Mouse (Mus musculus) lung, postnatal 36 days (tissue): ENCODE measurements at regions not wholly inside any gene's neighbourhood (a gene's known extent, or its start where the extent isn't known, plus 50 kb on each side); places are given as distances from the start of the nearest gene placed in this dataset.

Experiments used
- DNase-seq: peaks from one replicate; pipeline ENCODE4 v3.0.0; 2022; ENCODE audit warnings: mixed read lengths

DNA sequence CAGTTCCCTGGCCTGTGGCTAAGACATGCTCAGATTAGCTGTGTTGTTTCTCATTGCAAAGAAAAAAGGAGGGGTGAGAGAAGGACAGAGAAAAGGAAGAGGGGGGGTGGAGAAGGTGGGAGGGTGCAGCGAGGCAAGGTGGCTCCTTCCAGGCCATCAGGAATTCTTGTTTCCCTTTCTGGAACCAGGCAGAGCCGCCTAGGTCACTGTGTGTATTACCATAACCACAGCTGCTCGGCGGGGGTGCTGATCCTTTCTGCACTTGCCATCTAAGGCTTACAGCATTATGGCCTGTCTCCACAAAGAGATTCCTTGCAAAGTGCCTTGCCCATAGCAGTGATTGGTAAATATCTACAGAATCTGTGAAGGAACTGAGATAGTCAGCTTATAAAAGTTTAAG lies 493.1 kb upstream of the Cdh4 start:
- DNase-seq, result no peak

DNA sequence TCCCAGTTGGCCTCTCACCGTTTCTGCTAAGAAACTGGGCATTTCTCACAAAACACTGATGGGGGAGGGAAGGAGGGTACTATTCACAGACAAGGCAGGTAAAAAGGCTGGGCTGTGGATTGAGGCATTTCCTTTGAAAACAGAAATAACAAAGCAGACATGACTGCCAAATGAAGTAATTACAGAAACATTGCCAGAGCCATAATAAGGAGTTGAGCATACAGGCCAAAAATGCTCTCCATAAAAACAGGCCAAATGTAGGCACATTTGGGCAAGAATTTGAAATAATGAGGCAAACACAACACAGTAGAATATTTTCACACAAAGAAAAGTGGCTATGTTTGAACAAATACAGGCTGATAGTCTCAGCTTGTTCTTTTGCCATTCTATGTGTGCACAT lies 491.9 kb upstream of the Cdh4 start:
- no peak for DNase-seq

DNA sequence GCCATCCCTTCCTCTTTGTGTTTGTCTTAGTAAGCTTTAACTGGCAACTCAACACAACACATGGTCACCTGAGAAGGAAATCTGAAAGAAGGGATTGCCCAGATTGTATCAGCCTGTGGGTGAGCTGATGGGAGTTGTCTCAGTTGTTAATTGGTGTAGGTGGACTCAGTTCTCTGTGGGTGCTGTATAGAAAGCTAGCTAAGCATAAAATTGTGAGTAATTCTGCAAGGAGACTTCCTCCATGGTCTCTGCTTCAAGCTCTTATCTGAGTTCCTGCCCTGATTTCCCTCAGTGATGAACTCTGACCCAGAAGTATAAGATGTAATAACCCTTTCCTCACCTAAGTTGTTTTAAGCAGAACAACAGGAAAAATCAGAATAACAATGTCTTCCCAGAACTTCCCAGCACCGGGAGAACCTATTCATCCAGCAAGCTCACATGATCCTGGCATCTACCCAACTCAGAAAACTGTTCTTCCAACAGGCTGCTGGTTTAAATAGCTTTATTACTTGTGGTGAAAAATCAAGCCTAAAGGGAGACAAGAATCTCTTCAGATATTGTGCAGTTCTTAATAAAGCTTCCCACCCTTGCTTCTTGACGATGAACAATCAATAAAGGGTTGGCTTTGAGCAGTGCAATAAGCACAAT lies 487.7 kb upstream of the Cdh4 start:
- DNase-seq, result no peak

DNA sequence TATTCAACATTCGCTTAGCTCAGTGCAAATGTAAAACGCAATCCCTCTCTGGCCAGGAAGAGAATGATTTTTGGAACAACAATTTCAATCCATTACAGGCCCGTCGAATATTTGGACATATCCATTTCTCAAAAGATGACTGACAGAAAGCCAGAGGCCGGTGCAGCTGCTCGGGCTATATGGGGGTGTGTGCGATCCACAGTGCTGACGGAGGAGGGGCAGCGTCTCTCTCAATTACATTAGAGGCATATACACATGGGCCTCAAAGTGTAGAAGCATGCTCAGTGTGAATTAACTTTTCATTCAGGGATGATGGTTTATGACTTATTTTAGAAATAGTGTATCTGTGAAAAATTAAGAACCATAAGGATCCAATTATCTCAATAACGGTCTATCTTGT lies 483.4 kb upstream of the Cdh4 start:
- DNase-seq, result no peak

DNA sequence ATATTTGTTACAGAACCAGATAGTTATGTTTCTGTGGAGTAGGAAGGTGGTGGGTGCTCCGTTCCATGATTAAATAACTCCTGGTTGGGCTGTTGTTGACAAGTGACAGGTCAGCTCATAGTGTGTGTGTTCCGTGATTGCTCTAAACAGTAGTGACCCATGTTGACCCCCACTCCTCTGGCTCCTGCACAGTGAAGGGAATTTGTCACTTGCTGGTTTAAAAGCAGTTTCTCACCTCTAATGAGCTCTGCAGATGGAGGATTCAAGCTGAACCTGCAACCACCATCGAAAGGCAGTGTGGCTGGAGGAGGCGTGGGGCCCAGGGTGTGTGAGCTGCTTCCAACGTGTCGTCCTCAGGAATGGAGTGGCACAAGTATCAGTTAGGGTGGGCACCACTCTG lies 482.6 kb upstream of the Cdh4 start:
- no peak for DNase-seq

DNA sequence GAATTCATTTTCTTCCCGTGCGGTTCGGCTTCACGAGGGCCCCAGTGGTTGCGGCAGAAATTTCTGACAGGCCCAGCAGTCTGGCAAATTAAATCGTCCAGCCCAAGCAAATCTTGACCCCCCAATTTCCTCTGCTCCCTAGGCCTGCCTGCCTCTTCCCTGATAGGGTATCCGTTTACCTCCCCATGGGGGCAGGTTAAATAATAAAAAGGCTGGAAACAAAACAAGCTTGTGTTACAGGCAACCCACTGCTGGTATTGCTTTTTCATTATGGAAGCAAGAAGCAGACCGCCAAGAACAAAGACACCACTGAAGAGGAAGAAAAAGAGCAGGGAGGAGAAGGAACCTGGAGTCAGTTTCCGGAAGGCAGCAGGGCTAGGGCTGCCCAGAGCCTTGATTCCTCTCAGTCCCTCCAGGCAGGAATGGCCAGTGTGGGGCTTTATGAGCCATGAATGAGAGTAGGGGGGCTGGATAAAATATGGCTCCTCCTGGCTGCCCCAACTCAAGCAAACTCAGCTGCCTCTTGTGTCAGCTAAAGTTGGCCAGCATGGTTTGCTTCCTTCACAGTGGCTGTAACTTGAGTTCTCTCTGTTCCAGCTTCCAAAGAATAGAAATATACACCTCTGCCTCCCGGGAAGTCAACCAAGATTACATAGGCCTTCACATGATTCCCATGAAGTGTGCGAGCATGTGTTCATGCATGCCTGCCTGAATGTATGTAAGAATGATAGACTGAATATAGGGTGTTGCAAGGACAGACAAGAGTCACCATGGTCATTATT lies 474.5 kb upstream of the Cdh4 start:
- no peak for DNase-seq

DNA sequence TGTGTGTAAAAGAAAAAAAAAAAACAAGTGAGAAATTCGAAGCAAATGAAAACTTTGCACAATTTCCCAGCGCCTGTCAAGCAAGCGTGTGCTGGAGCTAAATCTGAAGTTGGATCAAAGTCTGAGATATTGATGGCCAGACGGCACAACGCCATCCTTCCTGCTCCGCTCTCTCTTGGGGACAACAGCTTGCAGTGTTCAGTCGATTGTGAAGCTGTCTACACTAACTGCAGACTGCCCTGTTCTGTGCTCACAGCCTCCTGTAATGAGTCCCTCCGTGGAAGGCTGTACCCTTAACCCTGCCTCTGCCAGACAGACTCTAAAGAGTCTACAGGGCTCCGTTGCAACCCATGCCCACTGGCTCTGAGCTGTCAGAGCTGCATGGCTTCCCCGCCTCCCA lies 472.5 kb upstream of the Cdh4 start:
- no peak for DNase-seq

DNA sequence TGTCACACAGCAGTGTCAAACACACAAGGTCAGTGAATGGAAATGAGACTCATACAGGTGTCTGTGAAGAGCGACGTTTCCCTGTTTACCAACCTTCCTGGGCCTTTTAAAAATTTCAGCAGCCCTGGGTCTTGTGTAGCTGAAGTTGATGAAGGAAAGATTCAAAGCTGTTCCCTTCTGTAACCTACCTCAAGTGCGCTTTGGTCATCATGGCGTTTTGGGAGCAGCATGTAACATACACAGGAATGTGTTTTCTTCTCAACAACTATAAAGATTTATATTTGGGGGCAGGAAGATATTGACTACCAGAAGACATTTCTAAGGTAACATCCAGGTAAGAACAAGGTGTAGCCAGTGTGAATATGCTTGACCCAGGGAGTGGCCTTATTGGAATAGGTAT lies 466.9 kb upstream of the Cdh4 start:
- no peak for DNase-seq

DNA sequence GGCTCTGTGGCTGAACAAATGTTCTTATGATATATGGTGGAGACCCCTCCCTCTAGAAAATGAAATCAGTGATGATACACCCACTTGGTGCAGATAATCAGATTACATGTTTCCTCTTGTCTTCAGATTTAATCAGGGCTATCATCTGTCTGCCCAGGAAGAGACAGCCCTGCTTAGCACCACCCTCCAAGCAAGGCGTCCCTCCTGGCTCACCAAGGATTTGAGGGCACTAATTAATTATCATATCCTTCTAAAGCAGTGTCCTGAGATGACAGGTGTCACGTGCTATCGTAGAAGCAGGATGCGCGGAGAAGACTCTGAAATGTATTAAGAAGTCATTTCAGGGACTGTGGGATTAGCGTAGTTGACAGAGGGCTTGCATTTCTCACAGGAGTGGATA lies 466.2 kb upstream of the Cdh4 start:
- DNase-seq, result no peak

DNA sequence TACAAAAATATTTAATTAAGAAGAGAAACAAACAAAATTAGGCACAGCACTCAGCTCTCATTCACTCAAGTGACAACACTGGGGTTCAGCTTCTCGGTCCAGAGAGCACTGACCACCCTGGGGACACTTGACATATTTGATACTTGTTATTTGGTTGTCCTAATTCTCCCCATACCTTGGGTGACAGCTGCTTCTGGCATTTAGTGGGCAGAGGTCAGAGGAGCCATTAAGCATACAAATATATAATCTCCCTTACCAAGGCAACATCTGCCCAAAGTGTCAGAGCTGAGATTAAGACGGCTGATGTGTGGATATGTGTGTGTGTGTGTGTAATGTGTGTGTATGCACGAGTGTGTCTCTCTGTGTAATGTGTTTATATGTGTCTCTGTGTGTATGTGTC lies 465.7 kb upstream of the Cdh4 start:
- no peak for DNase-seq

DNA sequence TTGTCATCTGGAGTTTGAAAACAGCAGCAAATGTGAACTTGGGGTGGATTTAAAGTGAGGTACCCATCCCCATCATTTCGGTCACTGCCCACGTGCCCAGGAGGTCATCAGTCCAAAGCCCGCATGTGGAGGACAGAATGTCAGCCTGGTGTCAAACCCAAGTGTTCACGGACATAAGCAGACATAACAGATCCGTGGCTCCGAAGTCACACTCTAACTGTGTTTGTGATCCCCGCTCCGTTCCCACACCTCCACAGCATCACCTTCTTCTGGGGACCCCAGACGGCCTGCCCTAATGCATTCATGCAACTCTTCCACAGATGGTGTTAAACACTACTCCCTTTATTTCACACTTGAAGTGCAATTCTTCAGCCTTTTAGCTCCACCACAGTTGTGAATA lies 462.8 kb upstream of the Cdh4 start:
- DNase-seq, result no peak

DNA sequence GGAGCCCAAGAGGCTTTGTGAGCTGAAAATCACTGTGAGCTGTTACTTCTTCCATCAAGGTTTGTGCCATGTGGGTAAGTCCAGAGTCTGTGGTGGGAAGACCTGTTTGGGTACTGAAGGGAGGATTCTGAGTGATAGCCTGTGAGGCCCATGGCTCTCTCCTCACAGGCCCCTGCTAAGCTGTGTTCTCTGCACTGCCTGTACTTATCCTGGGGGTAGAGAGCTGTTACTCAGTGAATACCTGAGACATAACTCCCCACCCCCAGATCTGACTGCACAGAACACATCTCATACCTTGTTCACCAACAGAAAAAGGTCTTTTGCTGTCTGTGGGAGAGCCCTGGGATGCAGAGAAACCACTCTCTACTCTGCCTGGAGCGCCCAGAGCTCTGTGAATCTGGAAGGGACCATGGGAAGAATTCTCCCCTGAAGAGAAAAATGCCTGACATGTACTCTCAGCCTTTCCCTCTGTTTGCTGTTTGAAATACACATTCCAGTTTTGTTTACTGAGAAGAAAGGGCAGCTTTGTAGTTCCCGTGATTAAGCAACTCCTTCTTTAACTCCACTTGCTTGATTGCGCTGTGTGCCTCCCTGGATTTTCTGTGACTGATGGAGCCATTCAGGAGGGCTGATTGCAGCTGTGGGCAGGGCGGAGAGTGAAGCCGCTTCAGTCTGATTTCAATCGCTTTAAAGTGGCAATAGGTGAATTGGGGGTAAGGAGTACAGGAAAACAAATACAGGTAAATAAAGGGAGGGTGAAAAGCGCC lies 460.3 kb upstream of the Cdh4 start:
- peak; percentile 62 for DNase-seq

DNA sequence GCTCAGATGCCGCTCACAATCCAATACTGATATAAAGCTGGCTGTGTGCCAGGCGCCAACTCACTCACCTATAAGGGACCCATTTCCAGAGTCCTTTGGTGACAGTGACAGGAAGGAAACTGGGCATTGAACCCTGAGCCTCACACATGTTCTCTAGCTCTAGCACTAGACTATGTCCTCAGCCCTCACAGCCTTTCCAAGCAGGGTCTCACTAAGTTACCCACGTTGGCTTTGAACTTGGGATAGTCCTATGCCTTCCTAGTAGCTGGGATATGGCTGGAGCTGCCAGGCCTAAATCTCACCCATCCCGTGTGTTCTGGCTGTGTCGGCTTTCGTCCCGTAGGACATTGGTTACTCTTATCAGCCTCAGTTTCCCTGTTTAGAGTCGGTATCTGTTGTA lies 458.4 kb upstream of the Cdh4 start:
- no peak for DNase-seq

DNA sequence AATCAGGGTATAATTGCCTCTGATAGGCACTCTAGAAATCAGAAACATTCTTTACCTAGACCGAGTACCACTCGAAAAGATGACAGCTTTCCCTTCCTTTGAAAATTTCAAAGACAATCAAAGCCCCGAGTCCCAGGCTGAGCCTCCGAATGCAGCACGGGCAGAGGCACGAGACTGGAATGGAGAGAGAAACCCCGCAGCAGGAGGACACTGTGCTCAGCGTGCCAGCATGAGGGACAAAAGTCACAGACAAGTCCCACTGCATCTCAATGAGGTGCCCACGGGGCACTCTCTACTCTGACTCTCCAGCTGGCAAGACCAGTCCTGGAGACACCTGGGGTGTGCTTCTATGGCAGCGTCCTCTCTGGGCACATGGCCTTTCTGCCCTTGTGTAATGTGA lies 454.3 kb upstream of the Cdh4 start:
- no peak for DNase-seq

DNA sequence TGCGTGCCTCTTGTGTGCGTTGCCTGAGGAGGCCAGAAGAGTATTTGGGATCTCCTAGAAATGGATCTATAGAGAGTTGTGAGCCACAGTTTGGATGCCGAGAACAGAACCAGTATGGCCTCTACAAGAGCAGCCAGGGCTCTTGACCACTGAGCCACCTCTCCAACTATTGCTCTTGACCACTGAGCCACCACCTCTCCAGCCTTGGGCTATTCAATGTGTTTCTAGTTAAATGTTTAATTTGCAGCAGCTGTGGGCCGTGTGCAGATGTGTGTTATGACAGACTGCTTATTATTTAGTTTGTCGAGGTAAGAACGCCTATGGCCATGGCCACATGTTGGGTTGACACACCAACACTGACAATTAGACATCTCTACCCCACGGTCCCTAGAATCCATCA lies 452.9 kb upstream of the Cdh4 start:
- DNase-seq, result no peak

DNA sequence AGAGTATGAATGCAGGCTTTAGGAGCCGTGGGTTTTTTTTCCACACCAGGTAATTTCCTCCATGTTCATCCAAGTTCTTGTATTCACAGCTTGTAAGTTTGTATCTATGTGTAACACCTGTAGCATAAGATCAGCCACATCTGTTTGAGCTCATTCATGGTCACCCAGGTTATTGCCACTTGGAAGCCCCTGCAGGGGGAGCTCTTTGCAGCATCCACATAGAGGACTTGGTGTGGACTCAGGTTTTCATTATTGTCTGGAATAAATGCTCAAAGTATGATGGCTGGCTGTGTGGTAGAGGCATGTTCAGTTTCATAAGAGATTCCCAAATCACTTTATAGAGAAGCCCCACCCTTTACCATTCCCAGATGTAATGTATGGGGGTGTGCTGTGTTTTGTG lies 452.4 kb upstream of the Cdh4 start:
- DNase-seq, result no peak

DNA sequence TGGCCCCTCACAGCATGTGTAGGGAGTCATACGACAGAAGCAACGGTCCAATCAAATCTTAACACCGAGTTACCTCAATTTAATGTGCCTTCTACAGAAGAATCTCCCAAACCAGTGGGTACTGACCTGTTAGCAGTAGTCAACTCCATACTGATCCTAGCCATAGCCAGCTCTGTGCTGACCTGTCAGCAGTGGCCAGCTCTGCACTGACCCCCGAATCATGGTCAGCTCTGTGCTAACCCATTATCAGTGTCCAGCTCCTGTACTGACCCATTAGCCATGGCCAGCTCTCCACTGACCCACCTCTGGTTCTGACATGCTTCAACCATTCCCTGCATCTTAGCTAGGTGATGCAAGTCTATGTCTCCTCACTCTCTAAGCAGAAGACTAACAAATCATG lies 451.3 kb upstream of the Cdh4 start:
- DNase-seq, result no peak

DNA sequence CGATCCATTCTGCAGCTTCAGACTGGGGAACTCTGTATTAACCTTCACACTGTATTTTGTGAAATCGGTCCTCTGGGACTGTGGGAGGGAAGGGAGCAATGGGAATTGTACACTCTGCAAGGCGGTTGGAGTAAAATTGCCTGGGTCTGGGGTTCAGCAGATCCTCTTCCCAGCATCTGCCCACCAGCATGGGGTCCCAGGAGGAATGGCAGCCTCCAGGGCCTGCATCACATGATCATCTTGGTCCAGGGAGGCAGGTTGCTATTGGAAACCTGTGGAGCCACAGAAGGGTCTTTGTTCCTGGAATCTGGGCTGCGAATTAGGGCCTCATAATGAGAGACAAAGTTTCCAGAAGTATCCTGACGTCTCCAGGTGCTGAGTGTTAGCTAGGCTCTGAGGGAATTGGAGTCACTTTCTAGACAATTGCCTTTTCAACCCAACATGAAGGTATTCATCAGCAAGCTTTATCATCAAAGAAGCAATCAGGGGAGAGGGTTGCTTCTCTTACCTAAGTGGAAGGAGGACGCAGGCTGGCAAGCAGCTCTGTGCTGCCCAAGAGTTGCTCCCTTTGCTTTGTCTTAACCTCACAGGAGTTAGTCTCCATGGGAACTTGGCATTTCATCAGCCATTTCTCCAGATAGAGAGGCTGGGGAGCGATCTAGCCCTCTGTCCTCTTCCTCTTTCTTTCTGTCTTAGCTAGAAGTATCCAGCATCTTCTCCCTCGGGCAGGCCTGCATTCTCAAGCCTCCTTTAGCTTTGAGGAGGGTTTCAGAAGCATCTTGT lies 449.7 kb upstream of the Cdh4 start:
- DNase-seq, result no peak

DNA sequence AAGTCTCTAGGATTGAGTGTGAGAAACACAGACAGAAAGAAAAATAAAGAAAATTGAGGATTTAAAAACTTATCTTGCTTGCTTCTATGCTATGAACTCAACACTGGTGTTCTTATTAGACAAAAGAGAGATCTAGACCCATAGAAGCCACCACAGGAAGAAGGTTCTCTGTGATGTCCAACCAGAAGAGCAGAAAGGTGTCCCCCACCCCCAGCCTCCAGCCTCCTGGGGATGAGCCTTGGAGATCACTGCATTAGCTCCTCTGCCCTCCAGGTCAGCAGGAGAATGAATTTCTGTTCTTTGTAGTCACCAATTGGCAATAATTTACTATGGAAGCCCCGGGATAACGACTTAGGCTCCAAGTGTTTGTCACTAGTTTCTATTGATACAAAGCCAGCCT lies 444.3 kb upstream of the Cdh4 start:
- no peak for DNase-seq

DNA sequence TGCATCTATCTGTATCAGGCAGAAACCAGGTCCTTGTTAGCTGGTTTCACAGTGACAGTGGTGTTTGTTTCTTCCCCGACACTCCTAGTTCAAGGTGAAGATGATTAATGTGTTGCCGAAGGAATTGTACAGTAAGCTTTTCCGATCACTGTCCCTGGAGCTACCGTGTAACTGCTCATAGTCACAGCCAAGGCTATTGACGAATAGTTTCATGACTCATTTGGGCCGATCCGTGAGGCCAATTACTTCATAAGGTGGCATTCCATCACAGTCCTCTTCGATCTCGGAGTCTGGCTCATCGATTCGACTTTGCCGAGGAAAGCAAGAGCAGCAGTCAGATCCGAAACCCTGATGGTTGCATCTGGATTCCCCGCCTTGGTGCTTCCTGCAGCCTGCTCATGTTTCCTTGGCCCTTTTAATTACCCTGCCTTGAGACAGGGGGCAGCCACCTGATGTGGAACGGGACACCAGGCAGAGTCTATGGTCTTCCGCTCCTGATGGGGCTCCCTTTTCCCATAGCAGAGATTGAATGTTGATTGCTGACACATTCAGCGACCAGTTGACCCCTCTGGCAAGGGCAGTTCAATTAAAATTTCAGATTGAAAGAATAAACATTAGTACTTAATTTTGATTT lies 441.7 kb upstream of the Cdh4 start:
- DNase-seq, result no peak

DNA sequence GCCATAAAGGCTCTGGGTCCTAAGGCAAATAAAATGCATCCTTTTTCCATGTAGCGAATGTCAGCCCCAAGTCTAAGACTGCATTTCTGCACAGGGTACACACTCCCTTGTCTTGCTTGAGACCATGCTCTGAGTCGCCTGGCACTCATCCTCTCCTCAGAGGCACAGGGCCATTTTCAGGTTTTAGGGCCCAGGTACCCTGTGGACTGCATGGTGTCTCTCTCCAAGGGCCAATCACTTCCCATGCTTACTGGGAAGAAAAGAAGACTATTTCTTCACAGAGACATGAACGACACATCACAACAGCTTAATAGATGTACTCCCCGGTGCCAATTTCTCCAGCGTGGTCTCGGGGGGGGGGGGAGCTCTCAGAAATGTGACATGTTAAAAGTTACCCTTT lies 434.5 kb upstream of the Cdh4 start:
- DNase-seq, result no peak

DNA sequence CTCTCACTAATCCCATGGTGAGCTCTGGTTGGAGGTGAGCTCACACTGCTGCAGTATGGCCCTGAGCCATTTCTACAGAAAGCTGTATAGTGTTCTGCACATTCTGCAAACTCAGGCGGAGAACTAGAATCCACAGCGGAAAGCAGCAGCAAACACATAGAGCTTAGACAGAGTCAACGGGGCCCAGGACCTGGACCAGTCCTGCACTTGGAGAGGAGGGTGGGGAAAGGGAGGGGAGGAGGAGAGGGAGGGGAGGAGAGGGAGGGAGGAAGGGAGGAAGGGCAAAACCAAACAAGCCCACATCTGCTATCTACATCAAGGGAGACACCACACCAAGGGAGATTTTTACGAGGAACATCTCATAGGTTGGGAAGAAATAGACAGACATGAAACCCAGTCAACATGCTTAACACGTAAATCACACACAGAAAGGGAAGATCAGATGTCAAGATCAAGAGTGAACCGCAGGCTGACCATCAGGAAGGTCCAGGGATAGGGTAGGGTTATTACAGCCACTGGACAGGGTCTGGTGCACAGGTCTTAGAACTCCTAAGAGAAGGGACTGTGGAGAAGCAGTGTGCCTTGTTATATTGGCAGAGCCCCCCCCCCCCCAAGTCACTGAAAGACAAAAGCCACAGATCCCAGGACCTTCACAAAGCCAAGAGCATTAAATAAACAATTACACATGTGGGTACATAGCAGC lies 428.2 kb upstream of the Cdh4 start:
- DNase-seq, result no peak
